Mouse (Mus musculus) megakaryocyte, embryonic 14.5 days (primary cell): Measurements from ENCODE around the gene Crabp2.

Experiments used
- FLI1 ChIP-seq: IDR thresholded peaks from 2 replicates; pipeline ENCODE4 v1.6.1; 2012; ENCODE audit warnings: low read length, inconsistent platforms, mixed read lengths
- GATA1 ChIP-seq: IDR thresholded peaks from 3 replicates; pipeline ENCODE4 v1.6.1; 2012; ENCODE audit warnings: mixed read lengths, low read length, inconsistent platforms, borderline replicate concordance

DNA sequence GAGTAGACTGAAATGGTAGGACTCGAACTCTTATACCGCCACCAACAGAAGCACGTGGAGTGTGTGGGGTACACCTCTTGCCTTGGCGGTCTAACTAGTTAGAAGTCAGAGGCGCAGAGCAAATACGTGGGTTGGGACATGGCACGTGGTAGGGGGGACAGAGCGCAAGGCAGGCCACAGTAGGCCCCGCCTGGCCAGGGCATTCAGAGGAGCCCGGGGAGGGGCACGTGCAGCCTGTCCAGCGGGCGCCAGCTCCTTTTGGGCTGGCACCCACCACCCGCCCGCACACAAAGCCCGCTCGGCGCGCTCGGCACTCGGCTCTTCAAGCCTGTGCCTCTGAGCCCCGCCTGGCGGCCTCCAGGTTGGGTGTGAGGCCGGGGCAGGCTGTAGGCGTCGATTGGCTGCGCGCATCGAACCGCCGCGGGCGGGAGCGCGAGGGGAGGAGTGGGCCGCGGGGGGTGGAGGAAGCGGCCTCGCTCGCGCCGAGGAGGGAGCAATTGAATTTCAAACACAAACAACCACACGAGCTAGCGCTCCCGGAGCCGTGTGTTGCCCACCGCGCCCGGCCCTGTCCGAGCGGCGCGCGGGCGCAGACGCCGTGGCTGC, 42.5 kb upstream of the Crabp2 start, which contains the start of gene Hdgf:
- TF ChIP-seq FLI1 (no peak), GATA1 (no peak)
